Mouse (Mus musculus): Measurements from ENCODE around the gene Tnp1.

GRCm38 (mm10) chr1:73045948-73046685 is 30.4 kb upstream of the Tnp1 start:
- TF ChIP-seq CTCF (IDR thresholded peaks at IDR 0.05; ENCODE audit: insufficient read depth, low read depth, low read length) (no peak), POLR2A (IDR thresholded peaks at IDR 0.05; ENCODE audit: insufficient read depth, low read depth, low read length) (no peak)
